22 mouse cellular contexts compared by ENCODE assay signal in the genomic region with DNA sequence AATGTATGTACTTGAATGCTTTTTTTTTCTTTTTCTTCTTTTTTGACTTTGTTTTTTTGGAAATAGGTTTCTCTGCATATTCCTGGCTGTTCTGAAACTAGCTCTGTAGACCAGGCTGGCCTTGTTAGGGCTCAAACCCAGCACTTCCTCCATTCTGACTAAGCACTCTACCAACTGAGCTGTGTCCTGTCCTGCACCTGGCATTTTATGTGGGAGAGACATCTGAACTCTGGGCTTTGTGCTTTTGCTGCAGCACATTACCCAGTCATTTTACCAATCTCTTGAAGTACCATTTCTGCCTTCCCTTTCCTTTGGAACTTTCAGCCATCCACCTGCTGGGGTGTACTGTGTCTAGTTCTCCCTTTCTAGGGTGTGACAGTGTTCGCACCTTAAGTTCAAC. TPM values are rescaled to one million over a fixed set of nuclear protein-coding genes. Genes with fewer than 3 reads are reported as not detected.
DNase-seq lines count a peak whose midpoint lies in the region; ATAC-seq and TF ChIP-seq lines count a peak whose summit lies in the region.
"Had no signal": no experiment of that assay in that cellular context is flagged by ENCODE, and none has a peak within 500 bp of the region (broad histone marks: within the 10 kb centered on the region; RNA-seq: fewer than 3 reads in every experiment).

No protein-coding gene starts in this region.

- no peak for ATAC-seq in lung, embryonic 14.5 days (ENCODE audit: insufficient read depth)
- peak; percentile 24; the same call in 1 of the 2 replicates for ATAC-seq in common myeloid progenitor, adult 5-6 weeks (replicated peaks; ENCODE audit: low read depth, poor library complexity, severe bottlenecking)
- ATAC-seq in neutrophil, adult 5-6 weeks (ENCODE audit: extremely low read depth, insufficient number of reproducible peaks, low FRiP score, poor library complexity, severe bottlenecking), result peak; percentile 41; the same call in 1 of the 2 replicates
- ATAC-seq: hindbrain, embryonic 16.5 days had no signal

- no peak overlapping the region for H3K4me2 ChIP-seq in lung, embryonic 14.5 days
- H3K4me2 ChIP-seq: heart, embryonic 11.5 days; limb, embryonic 12.5 days; liver, embryonic 13.5 days; midbrain, embryonic 11.5 days had no signal

- no peaks in the 10 kb centered on the region for H3K27me3 ChIP-seq in lung, embryonic 14.5 days (ENCODE audit: insufficient read depth, low read length)
- H3K27me3 ChIP-seq: limb, embryonic 12.5 days; liver, embryonic 13.5 days had no signal

- TF ChIP-seq POLR2A in lung, adult 2 months (IDR thresholded peaks at IDR 0.05; ENCODE audit: borderline replicate concordance, extremely low read depth, low read depth, low read length), result no peak

- intact Hi-C loops in gastrocnemius, adult 2 months (cut with DNase I), result no loop called here

- WGBS in lung, embryonic 14.5 days, result 73% methylated on average over 1 of the region's 1 CpGs
- 70% methylated on average over 1 of the region's 1 CpGs for WGBS in lung, adult 2 months

- 0 out of 2 replicates have a peak overlapping the region, but pooled peaks have one; percentile 7 for H3K27ac ChIP-seq in gastrocnemius, adult 2 months
- peak overlapping the region; percentile 42; the same call in 1 of the 2 replicates for H3K27ac ChIP-seq in lung, embryonic 14.5 days (ENCODE audit: low read depth)
- H3K27ac ChIP-seq: forebrain, embryonic 10.5 days; limb, embryonic 12.5 days; liver, embryonic 13.5 days; macrophage had no signal

- DNase-seq in gastrocnemius, adult 2 months, result no peak
- no peak for DNase-seq in gastrocnemius, postnatal 10 days
- DNase-seq in lung, embryonic 14.5 days, result no peak
- no peak for DNase-seq in lung, adult 2 months
- DNase-seq in kidney, adult 18-20 months, result no peak
- DNase-seq: B cell, adult 2 months; cerebellum, adult 2 months; cerebellum, postnatal 36 days; heart, postnatal 36 days; kidney, adult 8-10 months; kidney, postnatal 25 days; liver, embryonic 13.5 days; right cerebral cortex, postnatal 4 days; thymus, postnatal 4 days had no signal

- no peaks in the 10 kb centered on the region for H3K9me3 ChIP-seq in lung, embryonic 14.5 days (ENCODE audit: low read depth, low read length)
- H3K9me3 ChIP-seq: limb, embryonic 12.5 days; liver, embryonic 13.5 days had no signal

- no peaks in the 10 kb centered on the region for H3K36me3 ChIP-seq in lung, embryonic 14.5 days (ENCODE audit: insufficient read depth)
- H3K36me3 ChIP-seq: limb, embryonic 12.5 days; liver, embryonic 13.5 days had no signal

- peaks cover 19% of the 10 kb centered on the region for H3K4me1 ChIP-seq in lung, embryonic 14.5 days (ENCODE audit: insufficient read depth)
- H3K4me1 ChIP-seq in lung, adult 2 months (ENCODE audit: control insufficient read depth, insufficient read depth, low read length), result peaks cover 15% of the 10 kb centered on the region

- H3K4me3 ChIP-seq in gastrocnemius, adult 2 months, result no peak overlapping the region
- no peak overlapping the region for H3K4me3 ChIP-seq in lung, embryonic 14.5 days (ENCODE audit: low read depth, low read length)
- H3K4me3 ChIP-seq in lung, adult 2 months (replicated peaks; ENCODE audit: extremely low read depth, low read depth, low read length), result no peak overlapping the region
- H3K4me3 ChIP-seq: forebrain, embryonic 10.5 days; limb, embryonic 12.5 days; liver, embryonic 13.5 days had no signal

- TF ChIP-seq CTCF in gastrocnemius, adult 2 months (IDR thresholded peaks at IDR 0.05), result no peak
- TF ChIP-seq CTCF in lung, embryonic 14.5 days (IDR thresholded peaks at IDR 0.05; ENCODE audit: low read depth), result no peak
- TF ChIP-seq CTCF in lung, adult 2 months (IDR thresholded peaks at IDR 0.05; ENCODE audit: insufficient read depth, low read length), result no peak

- H3K9ac ChIP-seq in lung, embryonic 14.5 days, result no peak overlapping the region
- H3K9ac ChIP-seq: limb, embryonic 12.5 days; liver, embryonic 13.5 days had no signal

RNA-seq across cellular contexts. Expression of a gene that starts 7.4 kb away (rescaled TPM):
- 10 to 100 TPM; 56.5 to 58.7 TPM for total RNA-seq in gastrocnemius, adult 2 months (2021)
- total RNA-seq in gastrocnemius, postnatal 10 days (2021), result 10 to 100 TPM; 63.8 to 85.2 TPM
- 69.8 and 76.0 TPM in 2 replicates for polyA plus RNA-seq in lung, embryonic 14.5 days (2014; fragmentation: Nextera tagmentation; extraction: Ambion mirVana)
- polyA plus RNA-seq in lung, adult 2 months (2012; rRNA removed), result 23.7 and 25.3 TPM in 2 replicates
- total RNA-seq in common myeloid progenitor, adult 5-6 weeks (2017), result 203 and 226 TPM in 2 replicates
- total RNA-seq in neutrophil, adult 5-6 weeks (2017), result 211 and 214 TPM in 2 replicates
